Mouse (Mus musculus): ENCODE data around the gene Cldn3. TPM values are rescaled to one million over a fixed set of nuclear protein-coding genes. Genes with fewer than 3 reads are reported as not detected.

Cldn3 gene
- total and polyA plus RNA-seq, 2 experiments from 2014 or later, result 4.7 to 10.5 TPM

DNA sequence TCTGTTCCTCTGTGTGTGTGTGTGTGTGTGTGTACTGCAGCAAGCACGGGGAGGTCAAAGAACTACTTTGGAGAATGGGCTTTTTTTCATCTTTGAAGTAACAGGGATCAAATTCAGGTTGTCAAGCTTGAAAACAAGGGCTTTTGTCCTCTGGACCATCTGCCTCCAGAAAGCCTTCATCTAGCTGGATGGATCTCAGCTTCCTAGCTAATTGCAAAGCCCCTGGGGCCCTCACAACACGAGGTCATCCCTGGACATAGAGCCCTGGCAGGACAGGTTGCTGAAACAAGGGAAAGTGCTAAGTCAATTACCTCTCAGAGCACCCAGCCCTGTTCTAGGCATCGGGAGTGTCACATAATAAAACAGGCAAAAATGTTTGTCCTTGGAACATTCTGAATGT lies 2.2 kb upstream of the Cldn3 start:
- no peak overlapping the region for H3K27ac ChIP-seq
- H3K4me2 ChIP-seq (ENCODE audit: low read depth, low read length), result no peak overlapping the region
- no peak overlapping the region for H3K4me3 ChIP-seq (ENCODE audit: low read length)
- no peak overlapping the region for H3K9ac ChIP-seq (replicated peaks; ENCODE audit: low read length)
- 10% methylated on average over 3 of the region's 3 CpGs for WGBS
- peaks cover 35% of the 10 kb centered on the region for H3K27me3 ChIP-seq (ENCODE audit: insufficient read depth, low read length)
- DNase-seq (ENCODE audit: low spot score), result no peak
- H3K9me3 ChIP-seq (ENCODE audit: low read length), result no peaks in the 10 kb centered on the region
- no peak for ATAC-seq
- TF ChIP-seq CTCF (IDR thresholded peaks at IDR 0.05; ENCODE audit: low read depth), result no peak
- H3K4me1 ChIP-seq (ENCODE audit: insufficient read depth, low read length), result peaks cover 6% of the 10 kb centered on the region
- no peaks in the 10 kb centered on the region for H3K36me3 ChIP-seq (ENCODE audit: insufficient read depth, low read length)

DNA sequence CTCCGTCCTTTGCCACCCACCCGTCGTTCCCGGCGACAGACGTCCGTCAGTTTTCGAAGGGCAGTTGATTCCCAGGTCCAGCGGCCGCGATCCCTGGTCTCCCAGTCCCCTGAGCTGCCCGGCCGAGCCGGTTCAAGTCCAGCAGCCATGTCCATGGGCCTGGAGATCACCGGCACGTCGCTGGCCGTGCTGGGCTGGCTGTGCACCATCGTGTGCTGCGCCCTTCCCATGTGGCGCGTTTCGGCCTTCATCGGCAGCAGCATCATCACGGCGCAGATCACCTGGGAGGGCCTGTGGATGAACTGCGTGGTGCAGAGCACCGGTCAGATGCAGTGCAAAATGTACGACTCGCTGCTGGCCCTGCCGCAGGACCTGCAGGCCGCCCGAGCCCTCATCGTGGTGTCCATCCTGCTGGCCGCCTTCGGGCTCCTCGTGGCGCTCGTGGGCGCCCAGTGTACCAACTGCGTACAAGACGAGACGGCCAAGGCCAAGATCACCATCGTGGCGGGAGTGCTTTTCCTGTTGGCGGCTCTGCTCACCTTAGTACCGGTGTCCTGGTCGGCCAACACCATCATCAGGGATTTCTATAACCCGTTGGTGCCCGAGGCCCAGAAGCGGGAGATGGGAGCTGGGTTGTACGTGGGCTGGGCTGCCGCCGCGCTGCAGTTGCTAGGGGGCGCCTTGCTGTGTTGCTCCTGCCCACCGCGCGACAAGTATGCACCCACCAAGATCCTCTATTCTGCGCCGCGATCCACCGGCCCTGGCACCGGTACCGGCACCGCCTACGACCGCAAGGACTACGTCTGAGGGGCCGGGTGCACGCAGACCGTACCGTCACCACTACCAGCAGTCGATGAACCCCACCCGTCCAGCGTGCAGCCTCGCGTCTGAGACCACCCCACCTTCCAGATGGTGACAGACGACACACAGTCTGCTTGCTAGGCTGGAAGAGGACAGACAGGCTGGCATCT lies 569 bp downstream of the Cldn3 start:
- H3K4me2 ChIP-seq (ENCODE audit: low read depth, low read length), result peak overlapping the region; percentile 40
- 2% methylated on average over 79 of the region's 79 CpGs for WGBS
- ATAC-seq, result peak; percentile 57
- peaks cover 6% of the 10 kb centered on the region for H3K4me1 ChIP-seq (ENCODE audit: insufficient read depth, low read length)
- peaks cover 42% of the 10 kb centered on the region for H3K27me3 ChIP-seq (ENCODE audit: insufficient read depth, low read length)
- DNase-seq (ENCODE audit: low spot score), result peak; percentile 25
- peak overlapping the region; percentile 30; the same call in 1 of the 2 replicates for H3K9ac ChIP-seq (replicated peaks; ENCODE audit: low read length)
- no peaks in the 10 kb centered on the region for H3K36me3 ChIP-seq (ENCODE audit: insufficient read depth, low read length)
- H3K4me3 ChIP-seq (ENCODE audit: low read length), result peak overlapping the region; percentile 29
- H3K27ac ChIP-seq, result no peak overlapping the region
- TF ChIP-seq CTCF (IDR thresholded peaks at IDR 0.05; ENCODE audit: low read depth), result peak; percentile 24; the same call in 1 of the 2 replicates
- H3K9me3 ChIP-seq (ENCODE audit: low read length), result no peaks in the 10 kb centered on the region

DNA sequence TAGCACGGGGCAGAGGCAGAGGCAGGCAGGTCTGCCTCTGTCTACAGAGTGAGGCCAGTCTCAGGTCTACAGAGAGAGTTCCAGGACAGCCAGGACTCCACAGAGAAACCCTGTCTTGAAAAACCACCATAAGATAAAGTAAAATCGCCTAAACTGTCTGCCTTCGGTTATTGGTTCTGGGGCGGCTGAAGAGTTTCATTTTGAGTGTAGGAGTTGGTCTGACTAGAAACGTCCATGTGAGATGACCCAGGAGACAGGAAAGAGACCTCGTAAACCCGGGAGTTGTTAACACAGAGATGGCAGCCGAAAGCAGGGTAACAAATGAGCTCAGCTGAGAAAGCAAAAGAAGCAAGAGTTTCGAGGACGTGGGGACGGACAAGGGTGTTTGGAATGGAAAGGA lies 3.2 kb downstream of the Cldn3 start:
- 75% methylated on average over 11 of the region's 11 CpGs for WGBS
- ATAC-seq (no peak), DNase-seq (ENCODE audit: low spot score) (no peak)
- H3K36me3 ChIP-seq (ENCODE audit: insufficient read depth, low read length), result no peaks in the 10 kb centered on the region
- no peak overlapping the region for H3K9ac ChIP-seq (replicated peaks; ENCODE audit: low read length)
- no peak for TF ChIP-seq CTCF (IDR thresholded peaks at IDR 0.05; ENCODE audit: low read depth)
- H3K27ac ChIP-seq, result no peak overlapping the region
- no peak overlapping the region for H3K4me3 ChIP-seq (ENCODE audit: low read length)
- peaks cover 42% of the 10 kb centered on the region for H3K27me3 ChIP-seq (ENCODE audit: insufficient read depth, low read length)
- no peaks in the 10 kb centered on the region for H3K9me3 ChIP-seq (ENCODE audit: low read length)
- H3K4me2 ChIP-seq (ENCODE audit: low read depth, low read length), result no peak overlapping the region
- H3K4me1 ChIP-seq (ENCODE audit: insufficient read depth, low read length), result peaks cover 6% of the 10 kb centered on the region

DNA sequence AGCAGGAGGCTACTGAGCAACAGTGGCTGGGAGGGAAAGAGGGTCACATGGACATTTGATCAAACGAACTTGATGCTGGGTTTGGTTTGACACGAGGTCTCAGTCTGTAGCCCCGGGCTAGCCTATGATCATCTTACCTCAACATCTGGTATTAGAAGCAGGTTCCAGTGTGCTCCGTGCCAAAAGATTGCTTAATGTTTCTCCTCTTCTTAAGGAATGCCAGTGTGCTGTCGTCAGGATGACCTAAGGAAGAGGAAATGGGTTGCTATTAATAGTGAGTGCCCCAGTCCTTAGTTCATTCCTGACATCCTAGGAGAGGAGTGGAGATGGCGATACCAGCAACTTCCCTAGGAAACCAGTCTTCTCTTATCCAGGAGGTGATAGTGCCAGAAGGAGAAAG lies 3.7 kb downstream of the Cldn3 start:
- ATAC-seq (no peak), DNase-seq (ENCODE audit: low spot score) (no peak)
- no peaks in the 10 kb centered on the region for H3K36me3 ChIP-seq (ENCODE audit: insufficient read depth, low read length)
- no peak overlapping the region for H3K9ac ChIP-seq (replicated peaks; ENCODE audit: low read length)
- no peak for TF ChIP-seq CTCF (IDR thresholded peaks at IDR 0.05; ENCODE audit: low read depth)
- peaks cover 6% of the 10 kb centered on the region for H3K4me1 ChIP-seq (ENCODE audit: insufficient read depth, low read length)
- H3K4me2 ChIP-seq (ENCODE audit: low read depth, low read length), result no peak overlapping the region
- H3K4me3 ChIP-seq (ENCODE audit: low read length), result no peak overlapping the region
- 70% methylated on average over 6 of the region's 6 CpGs for WGBS
- H3K27me3 ChIP-seq (ENCODE audit: insufficient read depth, low read length), result peaks cover 39% of the 10 kb centered on the region
- no peaks in the 10 kb centered on the region for H3K9me3 ChIP-seq (ENCODE audit: low read length)
- H3K27ac ChIP-seq, result no peak overlapping the region

DNA sequence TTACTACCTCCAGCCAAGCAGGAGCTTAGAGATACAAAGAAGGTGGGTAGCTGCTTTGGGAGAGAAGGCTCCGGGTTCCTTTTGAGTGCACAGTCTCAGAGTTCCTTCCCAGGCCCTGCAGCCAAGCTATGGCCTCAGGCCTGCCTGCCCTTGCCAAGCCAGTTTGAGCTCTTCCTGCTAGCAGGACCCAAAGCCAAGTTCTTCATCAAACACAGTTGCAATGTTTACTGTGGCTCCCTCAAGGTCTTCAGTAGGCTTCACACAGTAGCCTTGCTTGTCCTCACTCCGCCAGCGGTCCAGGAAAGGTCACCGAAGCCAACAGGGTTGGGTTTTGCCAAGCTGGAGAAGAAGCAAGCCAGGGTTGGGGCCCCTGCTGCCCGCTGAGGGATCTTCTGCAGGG lies 6.6 kb downstream of the Cldn3 start:
- no peak overlapping the region for H3K27ac ChIP-seq
- no peak for DNase-seq (ENCODE audit: low spot score)
- no peak overlapping the region for H3K4me3 ChIP-seq (ENCODE audit: low read length)
- WGBS, result 88% methylated on average over 5 of the region's 5 CpGs
- no peak for TF ChIP-seq CTCF (IDR thresholded peaks at IDR 0.05; ENCODE audit: low read depth)
- no peaks in the 10 kb centered on the region for H3K9me3 ChIP-seq (ENCODE audit: low read length)
- no peak for ATAC-seq
- H3K9ac ChIP-seq (replicated peaks; ENCODE audit: low read length), result no peak overlapping the region
- H3K36me3 ChIP-seq (ENCODE audit: insufficient read depth, low read length), result no peaks in the 10 kb centered on the region
- no peak overlapping the region for H3K4me2 ChIP-seq (ENCODE audit: low read depth, low read length)
- H3K4me1 ChIP-seq (ENCODE audit: insufficient read depth, low read length), result no peaks in the 10 kb centered on the region
- peaks cover 15% of the 10 kb centered on the region for H3K27me3 ChIP-seq (ENCODE audit: insufficient read depth, low read length)

DNA sequence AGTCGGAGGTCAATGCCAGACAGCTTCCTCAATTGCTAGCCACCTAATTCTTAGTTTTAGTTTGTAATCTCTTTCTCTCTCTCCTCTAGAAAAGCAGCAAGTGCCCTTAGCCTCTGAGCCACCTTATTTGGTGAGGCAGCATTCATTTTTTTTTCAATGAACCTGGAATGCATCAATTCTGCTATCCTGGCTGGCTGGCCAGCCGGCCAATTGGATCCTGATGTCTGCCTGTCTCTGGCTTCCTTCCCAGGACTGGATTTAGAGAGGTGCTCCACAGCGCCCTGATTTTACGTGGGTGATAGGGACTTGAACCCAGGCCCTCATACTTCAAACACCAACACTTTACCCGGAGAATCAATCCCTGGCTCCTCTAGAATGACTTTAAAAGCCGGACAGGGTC lies 12.3 kb downstream of the Cldn3 start:
- DNase-seq (ENCODE audit: low spot score) (no peak), ATAC-seq (no peak)
- no peak for TF ChIP-seq CTCF (IDR thresholded peaks at IDR 0.05; ENCODE audit: low read depth)
- WGBS, result 62% methylated on average over 6 of the region's 6 CpGs
- H3K36me3 ChIP-seq (ENCODE audit: insufficient read depth, low read length), result no peaks in the 10 kb centered on the region
- no peak overlapping the region for H3K4me3 ChIP-seq (ENCODE audit: low read length)
- H3K27me3 ChIP-seq (ENCODE audit: insufficient read depth, low read length), result no peaks in the 10 kb centered on the region
- H3K4me1 ChIP-seq (ENCODE audit: insufficient read depth, low read length), result peaks cover 10% of the 10 kb centered on the region; the same call in 1 of the 2 replicates
- no peak overlapping the region for H3K27ac ChIP-seq
- no peaks in the 10 kb centered on the region for H3K9me3 ChIP-seq (ENCODE audit: low read length)
- no peak overlapping the region for H3K9ac ChIP-seq (replicated peaks; ENCODE audit: low read length)
- H3K4me2 ChIP-seq (ENCODE audit: low read depth, low read length), result no peak overlapping the region

DNA sequence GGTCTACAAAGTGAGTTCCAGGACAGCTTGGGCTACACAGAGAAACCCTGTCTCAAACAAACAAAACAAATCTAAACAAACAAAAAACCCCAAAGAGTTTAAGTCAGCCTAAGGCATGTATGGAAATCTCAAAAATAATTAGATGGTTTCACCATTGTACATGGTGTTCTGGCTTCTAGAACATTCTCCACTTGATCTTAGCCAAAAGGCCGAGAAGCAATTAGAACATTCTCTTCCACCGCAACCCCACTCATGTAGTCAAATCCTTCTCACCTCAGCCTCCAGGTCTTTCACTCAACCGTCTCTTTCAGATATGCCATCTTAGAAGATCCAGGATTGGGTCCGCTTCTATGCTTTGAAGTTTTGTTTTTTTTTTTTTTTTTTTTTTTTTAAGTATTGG lies 13.8 kb downstream of the Cldn3 start:
- no peak overlapping the region for H3K4me2 ChIP-seq (ENCODE audit: low read depth, low read length)
- H3K36me3 ChIP-seq (ENCODE audit: insufficient read depth, low read length), result no peaks in the 10 kb centered on the region
- H3K9ac ChIP-seq (replicated peaks; ENCODE audit: low read length), result no peak overlapping the region
- ATAC-seq, result no peak
- no peak overlapping the region for H3K27ac ChIP-seq
- no peaks in the 10 kb centered on the region for H3K9me3 ChIP-seq (ENCODE audit: low read length)
- 94% methylated on average over 4 of the region's 4 CpGs for WGBS
- peaks cover 10% of the 10 kb centered on the region; the same call in 1 of the 2 replicates for H3K4me1 ChIP-seq (ENCODE audit: insufficient read depth, low read length)
- no peak overlapping the region for H3K4me3 ChIP-seq (ENCODE audit: low read length)
- no peak for TF ChIP-seq CTCF (IDR thresholded peaks at IDR 0.05; ENCODE audit: low read depth)
- no peak for DNase-seq (ENCODE audit: low spot score)
- no peaks in the 10 kb centered on the region for H3K27me3 ChIP-seq (ENCODE audit: insufficient read depth, low read length)

Measured in hindbrain, postnatal 0 days (tissue).